Mouse (Mus musculus): ENCODE data around the gene Ndufa12. TPM values are rescaled to one million over a fixed set of nuclear protein-coding genes. Genes with fewer than 3 reads are reported as not detected.

Gene Ndufa12
- total and polyA plus RNA-seq, 2 experiments from 2014 or later = 400 to 1,221 TPM

- Histone ChIP-seq H3K4me2 (ENCODE audit: low read depth, low read length) (no peak overlapping the region), H3K4me1 (ENCODE audit: control insufficient read depth, insufficient read depth) (no peaks in the 10 kb centered on the region), H3K27me3 (ENCODE audit: control insufficient read depth, insufficient read depth, low read length) (no peaks in the 10 kb centered on the region), H3K9me3 (replicated peaks; ENCODE audit: control insufficient read depth, low read length) (no peaks in the 10 kb centered on the region), H3K36me3 (replicated peaks; ENCODE audit: control insufficient read depth, insufficient read depth, low read length) (no peaks in the 10 kb centered on the region), H3K9ac (replicated peaks; ENCODE audit: low read depth, low read length) (no peak overlapping the region), H3K4me3 (ENCODE audit: low read depth, low read length) (no peak overlapping the region), H3K27ac (ENCODE audit: low read depth) (no peak overlapping the region)
- 42% methylated on average over 4 of the region's 4 CpGs for WGBS
- no peak for TF ChIP-seq CTCF (IDR thresholded peaks at IDR 0.05; ENCODE audit: low read depth)
- no peak for ATAC-seq (ENCODE audit: insufficient read depth, low read depth)
- no peak for DNase-seq (ENCODE audit: low spot score)
These were observed 36.7 kb downstream of the Ndufa12 start for GRCm38 (mm10) chr10:94235200-94235599.

GRCm38 (mm10) chr10:94241346-94241745, 42.8 kb downstream of the Ndufa12 start:
- 80% methylated on average over 2 of the region's 2 CpGs for WGBS
- Histone ChIP-seq H3K4me3 (ENCODE audit: low read depth, low read length) (no peak overlapping the region), H3K36me3 (replicated peaks; ENCODE audit: control insufficient read depth, insufficient read depth, low read length) (no peaks in the 10 kb centered on the region), H3K27me3 (ENCODE audit: control insufficient read depth, insufficient read depth, low read length) (no peaks in the 10 kb centered on the region), H3K9me3 (replicated peaks; ENCODE audit: control insufficient read depth, low read length) (no peaks in the 10 kb centered on the region), H3K4me1 (ENCODE audit: control insufficient read depth, insufficient read depth) (no peaks in the 10 kb centered on the region), H3K4me2 (ENCODE audit: low read depth, low read length) (no peak overlapping the region), H3K9ac (replicated peaks; ENCODE audit: low read depth, low read length) (no peak overlapping the region), H3K27ac (ENCODE audit: low read depth) (no peak overlapping the region)
- ATAC-seq (ENCODE audit: insufficient read depth, low read depth) (no peak), DNase-seq (ENCODE audit: low spot score) (no peak)
- TF ChIP-seq EP300 (IDR thresholded peaks at IDR 0.05; ENCODE audit: low read depth) = no peak
- no peak for TF ChIP-seq CTCF (IDR thresholded peaks at IDR 0.05; ENCODE audit: low read depth)

GRCm38 (mm10) chr10:94247748-94248349, 49.3 kb downstream of the Ndufa12 start:
- WGBS = 86% methylated on average over 7 of the region's 7 CpGs
- no peak for TF ChIP-seq EP300 (IDR thresholded peaks at IDR 0.05; ENCODE audit: low read depth)
- TF ChIP-seq CTCF (IDR thresholded peaks at IDR 0.05; ENCODE audit: low read depth) = no peak
- H3K27me3 ChIP-seq (ENCODE audit: control insufficient read depth, insufficient read depth, low read length) = no peaks in the 10 kb centered on the region
- H3K4me3 ChIP-seq (ENCODE audit: low read depth, low read length) = no peak overlapping the region
- no peak overlapping the region for H3K4me2 ChIP-seq (ENCODE audit: low read depth, low read length)
- DNase-seq (ENCODE audit: low spot score) (no peak), ATAC-seq (ENCODE audit: insufficient read depth, low read depth) (no peak)
- no peaks in the 10 kb centered on the region for H3K9me3 ChIP-seq (replicated peaks; ENCODE audit: control insufficient read depth, low read length)
- H3K9ac ChIP-seq (replicated peaks; ENCODE audit: low read depth, low read length) = no peak overlapping the region
- H3K27ac ChIP-seq (ENCODE audit: low read depth) = no peak overlapping the region; the same call in 1 of the 2 replicates
- peaks cover 14% of the 10 kb centered on the region for H3K4me1 ChIP-seq (ENCODE audit: control insufficient read depth, insufficient read depth)
- no peaks in the 10 kb centered on the region for H3K36me3 ChIP-seq (replicated peaks; ENCODE audit: control insufficient read depth, insufficient read depth, low read length)

GRCm38 (mm10) chr10:94249575-94250456, 51.3 kb downstream of the Ndufa12 start:
- Histone ChIP-seq H3K27me3 (ENCODE audit: control insufficient read depth, insufficient read depth, low read length) (no peaks in the 10 kb centered on the region), H3K4me2 (ENCODE audit: low read depth, low read length) (peak overlapping the region; percentile 52), H3K4me3 (ENCODE audit: low read depth, low read length) (0 out of 2 replicates have a peak overlapping the region, but pooled peaks have one; percentile 3), H3K9me3 (replicated peaks; ENCODE audit: control insufficient read depth, low read length) (no peaks in the 10 kb centered on the region), H3K9ac (replicated peaks; ENCODE audit: low read depth, low read length) (no peak overlapping the region), H3K4me1 (ENCODE audit: control insufficient read depth, insufficient read depth) (peaks cover 14% of the 10 kb centered on the region), H3K36me3 (replicated peaks; ENCODE audit: control insufficient read depth, insufficient read depth, low read length) (no peaks in the 10 kb centered on the region), H3K27ac (ENCODE audit: low read depth) (0 out of 2 replicates have a peak overlapping the region, but pooled peaks have one; percentile 25)
- 24% methylated on average over 22 of the region's 22 CpGs for WGBS
- TF ChIP-seq CTCF (IDR thresholded peaks at IDR 0.05; ENCODE audit: low read depth) = no peak
- no peak for TF ChIP-seq EP300 (IDR thresholded peaks at IDR 0.05; ENCODE audit: low read depth)
- ATAC-seq (ENCODE audit: insufficient read depth, low read depth) (peak; percentile 85), DNase-seq (ENCODE audit: low spot score) (peak; percentile 67)

- Histone ChIP-seq H3K27ac (ENCODE audit: low read depth) (no peak overlapping the region), H3K4me1 (ENCODE audit: control insufficient read depth, insufficient read depth) (peaks cover 14% of the 10 kb centered on the region), H3K9me3 (replicated peaks; ENCODE audit: control insufficient read depth, low read length) (no peaks in the 10 kb centered on the region), H3K27me3 (ENCODE audit: control insufficient read depth, insufficient read depth, low read length) (no peaks in the 10 kb centered on the region), H3K4me2 (ENCODE audit: low read depth, low read length) (no peak overlapping the region), H3K9ac (replicated peaks; ENCODE audit: low read depth, low read length) (no peak overlapping the region), H3K4me3 (ENCODE audit: low read depth, low read length) (no peak overlapping the region), H3K36me3 (replicated peaks; ENCODE audit: control insufficient read depth, insufficient read depth, low read length) (no peaks in the 10 kb centered on the region)
- no peak for TF ChIP-seq CTCF (IDR thresholded peaks at IDR 0.05; ENCODE audit: low read depth)
- TF ChIP-seq EP300 (IDR thresholded peaks at IDR 0.05; ENCODE audit: low read depth) = no peak
- ATAC-seq (ENCODE audit: insufficient read depth, low read depth) (no peak), DNase-seq (ENCODE audit: low spot score) (no peak)
- 52% methylated on average over 17 of the region's 17 CpGs for WGBS
These were observed 54.8 kb downstream of the Ndufa12 start for GRCm38 (mm10) chr10:94253260-94253807.

Data from heart, postnatal 0 days (tissue).